Mouse (Mus musculus) heart, adult 2 months (tissue): ENCODE data around the gene Fam155a.

Experiments
- CTCF ChIP-seq: fragments of 200-600 bp; IDR thresholded peaks from 2 replicates; pipeline ENCODE4 v1.8.1; 2022; ENCODE audit warnings: antibody characterized with exemption, mild to moderate bottlenecking, moderate library complexity
- POLR2A ChIP-seq: fragments of 200-500 bp; IDR thresholded peaks from 2 replicates; pipeline ENCODE4 v1.6.1; 2011; ENCODE audit warnings: mild to moderate bottlenecking, low read depth, low read length, control low read depth; ENCODE audit not compliant: insufficient read depth

GRCm38 (mm10) chr8:9770999-9771605 lies at the start of gene Fam155a:
- no peak for TF ChIP-seq POLR2A
- no peak for TF ChIP-seq CTCF
